Mouse (Mus musculus) neural tube, embryonic 13.5 days (tissue): ENCODE data around the gene Piwil1. TPM values are rescaled to one million over a fixed set of nuclear protein-coding genes. Genes with fewer than 3 reads are reported as not detected.

ENCODE experiments used
- ATAC-seq: fragments of 200-750 bp; cut with Nextera tagmentation; 2 replicates; pipeline ENCODE4 v1.8.0; 2017; ENCODE audit warnings: low read depth, mild to moderate bottlenecking, moderate TSS enrichment, moderate library complexity
- H3K27ac ChIP-seq: fragments of 300-500 bp; sonication (generic); replicated peaks from 2 replicates; pipeline ENCODE4 v1.5.1; 2015; ENCODE audit warnings: moderate library complexity, mild to moderate bottlenecking, inconsistent platforms
- H3K27me3 ChIP-seq: fragments of 300-500 bp; sonication (generic); 2 replicates; pipeline ENCODE4 v1.6.1; 2015; ENCODE audit warnings: mild to moderate bottlenecking, inconsistent platforms
- H3K36me3 ChIP-seq: fragments of 300-500 bp; sonication (generic); 2 replicates; pipeline ENCODE4 v1.6.1; 2015; ENCODE audit warnings: mild to moderate bottlenecking, inconsistent platforms
- H3K4me1 ChIP-seq: fragments of 300-500 bp; sonication (generic); replicated peaks from 2 replicates; pipeline ENCODE4 v1.6.1; 2015; ENCODE audit warnings: inconsistent platforms
- H3K4me2 ChIP-seq: fragments of 300-500 bp; sonication (generic); 2 replicates; pipeline ENCODE4 v1.6.1; 2015; ENCODE audit warnings: inconsistent platforms, mild to moderate bottlenecking, moderate library complexity
- H3K4me3 ChIP-seq: fragments of 300-500 bp; sonication (generic); 2 replicates; pipeline ENCODE4 v1.5.1; 2015; ENCODE audit warnings: mild to moderate bottlenecking, inconsistent platforms
- H3K9ac ChIP-seq: fragments of 300-500 bp; sonication (generic); 2 replicates; pipeline ENCODE4 v1.6.1; 2015; ENCODE audit warnings: moderate library complexity, mild to moderate bottlenecking, inconsistent platforms
- H3K9me3 ChIP-seq: fragments of 300-500 bp; sonication (generic); 2 replicates; pipeline ENCODE4 v1.6.1; 2016; ENCODE audit warnings: inconsistent platforms
- WGBS: fragments of 180-500 bp; shearing (Covaris S2); methylation state at CpG from one replicate; pipeline ENCODE4 v1.1.7; 2015; 5-methylcytosine and 5-hydroxymethylcytosine counted together
- polyA plus RNA-seq: library from polyadenylated mRNA; unstranded; fragments of >200 nt; fragmentation: Nextera tagmentation; extraction: Ambion mirVana; gene quantifications from 2 replicates; pipeline ENCODE4 v1.2.1, GENCODE M21; 2015

Gene Piwil1
- polyA plus RNA-seq, 1 experiment from 2014 or later, result 0.07 TPM

DNA sequence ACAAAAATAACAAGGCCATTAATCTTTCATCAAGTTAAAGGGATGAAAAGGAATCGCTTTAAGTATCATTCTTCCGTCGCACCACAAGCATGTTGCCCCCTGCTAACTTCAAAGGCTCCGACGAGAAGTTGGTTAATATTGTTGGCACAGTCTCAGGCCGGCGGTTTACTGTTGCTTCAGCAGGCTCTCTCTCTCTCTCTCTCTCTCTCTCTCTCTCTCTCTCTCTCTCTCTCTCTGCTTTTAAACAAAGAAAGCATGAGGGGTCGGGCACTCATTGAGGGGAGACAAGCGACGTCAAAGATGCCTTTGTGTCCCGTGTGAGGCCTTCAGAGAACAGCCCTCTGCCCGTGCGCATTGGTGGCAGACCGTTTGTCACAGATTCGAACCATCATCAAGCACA is 17.7 kb upstream of the Piwil1 start:
- Histone ChIP-seq H3K27ac (no peak overlapping the region), H3K4me3 (no peak overlapping the region), H3K9me3 (peaks cover 21% of the 10 kb centered on the region; the same call in 1 of the 2 replicates), H3K4me1 (peaks cover 11% of the 10 kb centered on the region), H3K36me3 (no peaks in the 10 kb centered on the region), H3K27me3 (no peaks in the 10 kb centered on the region), H3K9ac (no peak overlapping the region), H3K4me2 (peak overlapping the region; percentile 34)
- WGBS, result 2% methylated on average over 15 of the region's 15 CpGs
- peak; percentile 59; the same call in 1 of the 2 replicates for ATAC-seq

DNA sequence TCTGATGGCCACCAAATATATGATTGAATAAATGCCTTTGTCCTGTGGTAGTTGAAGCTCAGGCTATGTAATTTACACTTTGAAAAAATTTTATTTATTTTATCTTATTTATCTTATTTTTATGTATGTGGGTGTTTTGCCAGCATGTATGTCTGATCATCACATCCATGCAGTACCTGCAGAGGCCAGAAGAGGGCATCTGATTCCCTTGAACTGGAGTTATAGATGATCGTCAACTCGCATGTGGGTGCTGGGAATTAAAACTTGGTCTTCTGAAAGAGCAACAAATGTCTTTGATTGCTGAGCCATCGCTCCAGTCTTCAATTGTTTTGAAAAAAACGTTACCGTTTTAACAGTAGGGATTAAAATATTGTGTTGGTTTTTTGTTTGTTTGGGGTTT is 15.2 kb upstream of the Piwil1 start:
- Histone ChIP-seq H3K4me2 (no peak overlapping the region), H3K27ac (no peak overlapping the region), H3K9me3 (peaks cover 21% of the 10 kb centered on the region; the same call in 1 of the 2 replicates), H3K27me3 (no peaks in the 10 kb centered on the region), H3K9ac (no peak overlapping the region), H3K36me3 (no peaks in the 10 kb centered on the region), H3K4me1 (peaks cover 7% of the 10 kb centered on the region), H3K4me3 (no peak overlapping the region)
- ATAC-seq, result no peak
- WGBS, result 90% methylated on average over 5 of the region's 5 CpGs

DNA sequence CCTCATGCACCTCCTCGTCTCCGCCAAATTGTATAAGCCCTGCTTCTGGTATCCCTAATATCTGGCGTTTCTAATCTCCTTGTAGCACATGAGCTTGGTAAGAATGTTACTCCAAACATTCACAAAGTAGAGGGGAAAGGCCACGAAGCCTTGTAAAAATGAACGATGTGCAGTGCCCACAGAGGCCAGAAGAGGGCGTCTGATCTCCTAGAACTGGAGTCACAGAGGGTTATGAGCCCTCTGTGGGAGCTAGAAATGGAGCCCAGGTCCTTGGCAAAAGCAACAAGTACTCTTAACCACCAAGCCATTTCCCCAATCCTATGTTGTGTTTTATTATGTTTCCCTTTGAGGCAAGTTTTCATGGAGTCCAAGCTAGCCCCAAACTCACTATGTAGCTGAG is 8.2 kb upstream of the Piwil1 start:
- WGBS, result 74% methylated on average over 6 of the region's 6 CpGs
- H3K4me1 ChIP-seq, result peaks cover 26% of the 10 kb centered on the region
- H3K27me3 ChIP-seq, result no peaks in the 10 kb centered on the region
- H3K9ac ChIP-seq, result no peak overlapping the region
- H3K36me3 ChIP-seq, result no peaks in the 10 kb centered on the region
- H3K9me3 ChIP-seq, result no peaks in the 10 kb centered on the region
- no peak overlapping the region for H3K4me2 ChIP-seq
- ATAC-seq, result no peak
- H3K4me3 ChIP-seq, result no peak overlapping the region
- H3K27ac ChIP-seq, result no peak overlapping the region

DNA sequence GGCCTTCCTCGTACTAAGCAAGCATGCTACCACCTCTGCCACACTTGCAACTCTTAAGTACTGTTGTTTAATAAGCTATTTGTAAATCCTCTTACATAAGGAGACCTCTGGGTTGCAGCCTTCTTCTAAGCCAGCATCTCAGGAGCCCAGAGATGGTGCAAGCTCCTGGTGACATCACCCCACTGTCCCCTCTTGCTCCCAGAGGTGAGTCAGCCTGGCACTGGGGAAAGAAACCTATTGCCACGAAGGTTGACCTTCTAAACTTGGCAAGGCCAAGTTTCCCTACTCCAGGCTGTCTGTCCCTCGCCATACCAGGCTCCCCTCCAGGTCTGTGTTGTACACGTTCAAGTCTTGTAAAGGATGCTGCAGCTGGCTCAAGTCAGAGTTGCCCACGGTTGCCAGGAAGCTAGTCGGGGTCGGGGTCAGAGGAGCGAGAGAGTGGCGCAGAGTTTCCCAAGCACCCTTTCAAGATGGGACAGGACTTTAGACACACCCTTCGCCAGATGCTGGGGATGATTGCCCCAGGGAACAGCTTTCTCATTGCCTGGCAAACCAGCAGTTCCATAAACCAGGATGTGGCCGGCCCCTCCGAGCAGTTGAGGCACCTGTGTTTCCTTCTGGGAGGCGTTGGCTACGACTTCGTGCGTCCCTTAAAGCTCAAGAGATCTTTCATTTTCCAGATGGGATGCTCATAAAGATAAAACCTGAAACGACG is 7.6 kb upstream of the Piwil1 start:
- H3K9ac ChIP-seq, result no peak overlapping the region
- no peak for ATAC-seq
- H3K4me1 ChIP-seq, result peaks cover 26% of the 10 kb centered on the region
- H3K4me2 ChIP-seq, result no peak overlapping the region
- H3K27ac ChIP-seq, result no peak overlapping the region
- H3K9me3 ChIP-seq, result no peaks in the 10 kb centered on the region
- H3K27me3 ChIP-seq, result no peaks in the 10 kb centered on the region
- no peak overlapping the region for H3K4me3 ChIP-seq
- H3K36me3 ChIP-seq, result no peaks in the 10 kb centered on the region
- 58% methylated on average over 18 of the region's 18 CpGs for WGBS

DNA sequence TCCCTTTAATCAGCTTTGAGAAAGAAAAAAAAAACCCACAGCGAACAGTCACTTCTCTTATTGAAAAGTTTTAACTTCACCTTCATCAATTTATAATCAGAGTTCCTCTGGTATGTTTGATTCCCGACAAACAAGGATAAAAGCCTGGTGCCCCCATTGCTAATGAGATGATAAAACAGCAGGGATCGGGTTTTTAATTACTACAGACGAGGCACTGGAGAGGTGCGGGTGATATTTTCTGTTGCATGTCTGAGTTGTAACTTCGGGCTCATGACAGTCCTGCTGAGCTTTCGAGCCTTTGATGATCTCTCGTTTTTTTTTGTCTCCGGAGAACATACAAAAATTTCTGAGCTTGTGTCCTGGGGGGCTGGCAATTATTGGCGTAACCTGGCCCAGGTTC is 5.5 kb upstream of the Piwil1 start:
- Histone ChIP-seq H3K9ac (no peak overlapping the region), H3K4me3 (no peak overlapping the region), H3K9me3 (no peaks in the 10 kb centered on the region), H3K4me1 (peaks cover 29% of the 10 kb centered on the region), H3K4me2 (peak overlapping the region; percentile 41), H3K36me3 (no peaks in the 10 kb centered on the region), H3K27me3 (no peaks in the 10 kb centered on the region), H3K27ac (no peak overlapping the region)
- no peak for ATAC-seq
- 24% methylated on average over 10 of the region's 10 CpGs for WGBS

DNA sequence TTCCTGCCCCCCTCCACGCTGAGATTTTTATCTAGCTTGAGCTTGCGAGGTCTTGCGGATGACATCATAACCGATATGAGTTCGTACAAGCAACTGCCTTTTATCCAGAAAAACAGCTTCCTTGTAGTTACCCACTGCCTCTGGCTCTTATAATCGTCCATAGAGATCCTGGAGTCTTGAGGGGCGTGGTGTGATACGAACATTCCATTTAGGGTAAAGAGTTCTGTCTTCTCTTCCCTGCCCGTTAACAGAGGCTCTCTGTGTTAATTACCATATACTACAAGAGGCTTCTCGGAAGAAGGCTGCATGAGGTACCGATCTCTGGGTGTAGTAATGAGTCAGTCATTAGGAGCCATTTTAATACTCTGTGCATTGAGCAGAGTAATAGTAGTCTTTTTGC is 1.6 kb upstream of the Piwil1 start:
- no peak for ATAC-seq
- H3K4me3 ChIP-seq, result no peak overlapping the region
- no peak overlapping the region for H3K4me2 ChIP-seq
- H3K9ac ChIP-seq, result no peak overlapping the region
- no peaks in the 10 kb centered on the region for H3K9me3 ChIP-seq
- H3K4me1 ChIP-seq, result peaks cover 33% of the 10 kb centered on the region
- WGBS, result 70% methylated on average over 11 of the region's 11 CpGs
- no peaks in the 10 kb centered on the region for H3K36me3 ChIP-seq
- no peaks in the 10 kb centered on the region for H3K27me3 ChIP-seq
- no peak overlapping the region for H3K27ac ChIP-seq

DNA sequence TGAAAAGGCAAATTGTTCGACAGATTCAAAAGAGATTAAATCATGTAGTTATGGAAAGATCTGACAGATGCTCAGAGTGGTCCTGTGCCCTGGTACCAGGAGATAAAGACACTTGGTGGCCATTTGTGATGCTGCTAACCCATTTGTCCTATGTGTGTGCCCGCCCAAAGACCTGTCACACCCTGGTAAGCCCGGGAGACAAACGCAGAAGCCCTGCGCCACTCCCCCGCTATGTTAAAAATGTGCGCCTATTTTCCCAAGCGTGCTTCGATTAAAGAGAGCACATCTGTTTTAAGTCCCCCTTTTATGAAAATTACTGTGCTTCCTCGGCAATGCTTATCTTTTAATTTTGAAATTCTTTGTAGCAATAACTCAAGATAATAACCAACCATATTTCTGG is 1.4 kb downstream of the Piwil1 start:
- Histone ChIP-seq H3K27ac (peak overlapping the region; percentile 62), H3K9me3 (peaks cover 5% of the 10 kb centered on the region), H3K36me3 (no peaks in the 10 kb centered on the region), H3K27me3 (no peaks in the 10 kb centered on the region), H3K4me1 (peaks cover 14% of the 10 kb centered on the region), H3K4me2 (peak overlapping the region; percentile 41; the same call in 1 of the 2 replicates), H3K4me3 (no peak overlapping the region), H3K9ac (0 out of 2 replicates have a peak overlapping the region, but pooled peaks have one; percentile 6)
- 8% methylated on average over 10 of the region's 10 CpGs for WGBS
- no peak for ATAC-seq

DNA sequence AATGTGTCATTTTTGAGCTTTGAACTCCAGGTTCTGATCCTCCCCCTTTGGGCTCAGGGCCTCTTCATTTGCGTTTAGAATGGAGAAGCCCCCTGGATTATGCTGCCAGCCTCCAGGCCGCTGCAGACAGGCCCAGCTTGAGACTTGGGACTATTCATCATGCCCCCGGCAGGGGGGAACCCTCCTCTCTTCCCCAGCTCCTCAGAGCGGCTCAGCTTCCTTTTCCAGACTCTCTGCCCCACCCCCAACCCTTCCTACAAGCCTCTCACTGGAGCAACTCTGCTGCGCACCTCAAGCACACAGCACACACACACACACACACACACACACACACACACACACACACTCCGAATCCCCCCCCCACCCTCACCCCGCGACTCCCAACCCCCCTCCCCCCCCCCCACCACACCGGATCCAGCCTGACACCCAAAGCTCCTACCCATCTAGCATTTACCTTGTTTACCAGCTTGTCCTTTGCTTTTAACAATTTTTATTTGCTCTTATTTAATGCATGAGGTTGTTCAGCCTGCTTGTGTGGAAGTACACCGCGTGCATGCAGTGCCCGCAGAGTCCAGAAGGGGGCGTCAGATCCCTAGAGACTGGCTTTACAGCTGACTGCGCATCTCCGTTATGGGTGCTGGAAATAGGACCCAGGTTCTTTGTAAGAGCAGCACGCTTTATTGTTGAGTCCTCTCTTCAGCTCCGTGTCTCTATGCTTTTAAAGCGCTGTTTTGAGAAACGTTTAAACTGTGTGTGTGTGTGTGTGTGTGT is 2.0 kb downstream of the Piwil1 start:
- ATAC-seq, result peak; percentile 84
- H3K9me3 ChIP-seq, result peaks cover 5% of the 10 kb centered on the region
- 39% methylated on average over 17 of the region's 19 CpGs for WGBS
- no peak overlapping the region for H3K4me3 ChIP-seq
- peak overlapping the region; percentile 41; the same call in 1 of the 2 replicates for H3K4me2 ChIP-seq
- H3K4me1 ChIP-seq, result peaks cover 14% of the 10 kb centered on the region
- H3K27me3 ChIP-seq, result no peaks in the 10 kb centered on the region
- peak overlapping the region; percentile 62; the same call in 1 of the 2 replicates for H3K27ac ChIP-seq
- no peaks in the 10 kb centered on the region for H3K36me3 ChIP-seq
- 0 out of 2 replicates have a peak overlapping the region, but pooled peaks have one; percentile 6 for H3K9ac ChIP-seq

DNA sequence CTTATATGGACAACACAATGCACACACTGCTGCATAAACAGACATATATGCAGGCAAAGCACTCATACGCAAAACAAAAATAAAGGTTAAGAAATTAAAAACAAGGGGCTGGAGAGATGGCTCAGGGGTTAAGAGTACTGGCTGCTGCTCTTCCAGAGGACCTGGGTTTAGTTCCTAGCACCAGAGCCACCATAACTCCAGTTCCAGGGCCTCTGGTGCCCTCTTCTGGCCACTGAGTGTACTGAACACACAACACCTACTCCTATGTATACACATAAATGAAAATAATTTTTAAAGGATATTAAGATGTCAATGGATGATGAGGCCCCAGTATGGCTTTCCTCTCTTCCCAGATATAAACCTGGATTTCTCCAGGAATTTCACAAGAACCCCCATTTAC is 4.1 kb downstream of the Piwil1 start:
- WGBS, result 95% methylated on average over 1 of the region's 1 CpGs

DNA sequence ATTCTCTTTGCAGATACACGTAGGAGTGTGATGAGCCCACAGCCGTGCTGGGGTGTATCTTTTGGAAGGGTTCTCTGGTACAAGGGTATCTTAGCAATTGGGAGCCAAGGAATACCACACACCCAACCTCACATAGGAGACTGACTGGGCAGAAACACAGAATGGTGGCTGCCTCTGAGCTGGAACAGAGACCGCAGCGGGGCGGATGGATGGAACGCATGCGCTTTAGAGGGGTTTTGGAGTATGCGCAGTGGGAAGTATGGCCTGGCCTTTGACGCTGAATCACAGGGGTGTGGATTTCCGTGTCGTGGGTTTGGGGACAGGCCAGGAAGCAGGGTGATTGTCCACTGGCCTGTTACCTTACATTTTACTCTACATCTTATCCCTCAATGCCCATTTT is 4.9 kb downstream of the Piwil1 start:
- WGBS, result 93% methylated on average over 11 of the region's 11 CpGs
- peaks cover 5% of the 10 kb centered on the region for H3K9me3 ChIP-seq
- H3K27ac ChIP-seq, result no peak overlapping the region
- no peak overlapping the region for H3K9ac ChIP-seq
- no peak overlapping the region for H3K4me2 ChIP-seq
- H3K4me3 ChIP-seq, result no peak overlapping the region
- H3K4me1 ChIP-seq, result peaks cover 12% of the 10 kb centered on the region
- no peaks in the 10 kb centered on the region for H3K36me3 ChIP-seq
- H3K27me3 ChIP-seq, result no peaks in the 10 kb centered on the region
- ATAC-seq, result no peak

More for the DNA sequence above, 4.1 kb downstream of the Piwil1 start:
- H3K9ac ChIP-seq, result no peak overlapping the region
- ATAC-seq, result no peak
- H3K27ac ChIP-seq, result no peak overlapping the region
- H3K27me3 ChIP-seq, result no peaks in the 10 kb centered on the region
- H3K4me1 ChIP-seq, result peaks cover 12% of the 10 kb centered on the region
- H3K4me2 ChIP-seq, result no peak overlapping the region
- H3K4me3 ChIP-seq, result no peak overlapping the region
- peaks cover 5% of the 10 kb centered on the region for H3K9me3 ChIP-seq
- no peaks in the 10 kb centered on the region for H3K36me3 ChIP-seq

DNA sequence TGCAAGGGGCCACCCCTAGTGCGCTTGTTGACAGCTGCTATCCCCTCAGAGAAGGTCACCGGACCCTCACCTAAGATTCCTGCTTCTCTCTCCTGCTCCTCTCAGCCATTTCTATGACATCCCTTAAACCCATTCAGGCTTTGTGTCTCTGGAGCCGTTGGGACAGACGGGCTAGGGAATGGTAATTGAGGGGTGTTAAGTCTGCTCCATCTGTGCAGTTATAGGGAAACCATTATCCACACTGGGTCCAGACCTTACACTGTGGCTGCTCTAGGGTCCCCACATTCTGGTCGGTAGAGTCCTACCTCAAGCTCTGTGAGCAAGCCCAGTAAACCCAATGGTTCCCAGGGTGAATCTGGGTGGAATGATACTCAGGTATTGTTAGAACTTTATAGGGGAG is 6.6 kb downstream of the Piwil1 start:
- H3K9me3 ChIP-seq, result peaks cover 5% of the 10 kb centered on the region
- H3K4me3 ChIP-seq, result no peak overlapping the region
- H3K9ac ChIP-seq, result no peak overlapping the region
- no peak overlapping the region for H3K27ac ChIP-seq
- H3K27me3 ChIP-seq, result no peaks in the 10 kb centered on the region
- no peaks in the 10 kb centered on the region for H3K36me3 ChIP-seq
- 52% methylated on average over 5 of the region's 5 CpGs for WGBS
- no peak overlapping the region for H3K4me2 ChIP-seq
- no peak for ATAC-seq
- H3K4me1 ChIP-seq, result peaks cover 3% of the 10 kb centered on the region; the same call in 1 of the 2 replicates

DNA sequence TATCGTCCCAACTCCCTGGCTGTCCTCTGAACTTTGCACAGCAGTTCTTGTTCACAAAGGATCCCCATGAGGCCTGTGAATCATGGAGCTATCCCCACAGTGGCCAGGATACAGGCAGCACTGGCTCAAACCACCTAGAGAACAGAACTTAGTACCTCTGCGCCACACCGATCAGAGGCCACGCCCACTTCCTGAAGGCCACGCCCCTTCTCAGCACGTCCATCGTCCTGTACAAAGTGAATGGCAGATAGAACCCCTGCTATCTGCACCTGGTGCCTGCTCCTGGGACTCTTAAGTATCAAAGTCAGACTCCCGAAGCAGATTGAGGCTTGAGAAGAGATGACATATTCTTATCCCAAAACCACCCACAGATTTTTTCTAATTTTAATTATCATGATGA is 8.3 kb downstream of the Piwil1 start:
- Histone ChIP-seq H3K9me3 (peaks cover 5% of the 10 kb centered on the region), H3K4me1 (no peaks in the 10 kb centered on the region), H3K4me2 (no peak overlapping the region), H3K27me3 (no peaks in the 10 kb centered on the region), H3K9ac (no peak overlapping the region), H3K36me3 (no peaks in the 10 kb centered on the region), H3K4me3 (no peak overlapping the region), H3K27ac (no peak overlapping the region)
- ATAC-seq, result no peak
- 21% methylated on average over 8 of the region's 8 CpGs for WGBS
